ENCODE assay signal across 26 mouse cellular contexts in the genomic region with DNA sequence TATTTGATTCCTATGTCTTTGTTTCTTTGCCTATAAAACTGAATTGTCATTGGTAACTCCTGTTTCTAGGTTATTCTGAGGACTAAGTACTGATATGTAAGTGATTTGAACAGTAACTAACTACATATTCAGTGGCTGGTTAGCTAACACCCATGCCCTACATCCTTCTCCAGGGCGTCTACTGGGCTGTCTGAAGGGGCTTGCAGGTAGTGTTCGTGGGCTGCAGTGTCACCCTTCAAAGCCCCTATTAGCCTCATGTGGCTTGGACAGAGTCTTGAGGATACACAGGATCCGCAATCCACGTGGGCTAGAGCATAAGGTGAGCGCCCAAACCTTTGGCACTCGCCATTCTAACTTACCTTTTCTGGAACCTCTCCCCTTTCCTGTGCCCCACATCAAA. TPM values are rescaled to one million over a fixed set of nuclear protein-coding genes. Genes with fewer than 3 reads are reported as not detected.
"Had no signal": no experiment of that assay in that cellular context is flagged by ENCODE, and none has a peak within 500 bp of the region (broad histone marks: within the 10 kb centered on the region; RNA-seq: fewer than 3 reads in every experiment).

No protein-coding gene starts in this region.

- H3K4me3 ChIP-seq: heart, adult 2 months; heart, embryonic 13.5 days; heart, embryonic 15.5 days; hindbrain, embryonic 12.5 days; intestine, embryonic 15.5 days; layer of hippocampus, adult 2 months; limb, embryonic 13.5 days; limb, embryonic 15.5 days had no signal

- H3K9ac ChIP-seq: hindbrain, embryonic 12.5 days; hindbrain, embryonic 14.5 days; limb, embryonic 15.5 days had no signal

- H3K27me3 ChIP-seq: heart, embryonic 13.5 days; heart, embryonic 15.5 days; hindbrain, embryonic 12.5 days; intestine, embryonic 15.5 days; limb, embryonic 13.5 days; limb, embryonic 15.5 days had no signal

- H3K27ac ChIP-seq: heart, adult 2 months; heart, embryonic 13.5 days; hindbrain, embryonic 10.5 days; hindbrain, embryonic 14.5 days; layer of hippocampus, adult 2 months had no signal

- H3K9me3 ChIP-seq: heart, embryonic 13.5 days; heart, embryonic 15.5 days; hindbrain, embryonic 10.5 days; hindbrain, embryonic 12.5 days; intestine, embryonic 15.5 days; limb, embryonic 13.5 days; limb, embryonic 15.5 days had no signal

- H3K4me2 ChIP-seq: heart, embryonic 11.5 days; heart, embryonic 13.5 days; heart, embryonic 15.5 days; hindbrain, embryonic 14.5 days; intestine, embryonic 15.5 days; limb, embryonic 15.5 days had no signal

- DNase-seq: gastrocnemius, adult 2 months; gastrocnemius, postnatal 10 days; gastrocnemius, postnatal 25 days; heart, adult 2 months; heart, postnatal 14 days; heart, postnatal 4 days; kidney, adult 18-20 months; kidney, adult 8-10 months; kidney, postnatal 10 days; kidney, postnatal 25 days; kidney, postnatal 4 days; left cerebral cortex, postnatal 4 days had no signal

- ATAC-seq: hindbrain, embryonic 16.5 days; inflammation-experienced regulatory T-cells, adult 6 months; intestine, embryonic 15.5 days; intestine, postnatal 0 days had no signal

RNA-seq across cellular contexts. Expression of a gene that starts 0.9 kb away (rescaled TPM):
- total RNA-seq: gastrocnemius, adult 2 months; gastrocnemius, postnatal 25 days; heart, postnatal 4 days had no signal
- polyA plus RNA-seq: liver, adult 2 months had no signal
